Mouse (Mus musculus) heart, postnatal 0 days (tissue): ENCODE measurements around the gene Ctxn2.
"Not testable (repeated sequence)": the region's sequence is repeated elsewhere in the genome, so short reads cannot be mapped to it uniquely, and the experiment has no call there.

Experiments used
- CTCF ChIP-seq: IDR thresholded peaks from 2 replicates; pipeline ENCODE4 v1.5.1; 2016; ENCODE audit warnings: antibody characterized with exemption, control low read depth, low read depth
- EP300 ChIP-seq: IDR thresholded peaks from 2 replicates; pipeline ENCODE4 v1.6.1; 2016; ENCODE audit warnings: antibody characterized with exemption, low read depth

GRCm38 (mm10) chr2:125092123-125092522 lies 44.4 kb upstream of the Ctxn2 start:
- not testable (repeated sequence) for TF ChIP-seq CTCF, EP300
